Mouse (Mus musculus): Measurements from ENCODE around the gene Akap7. TPM values are rescaled to one million over a fixed set of nuclear protein-coding genes. Genes with fewer than 3 reads are reported as not detected.

The Akap7 gene
- total RNA-seq, 2 experiments from 2014 or later: 48.2 to 49.9 TPM

DNA sequence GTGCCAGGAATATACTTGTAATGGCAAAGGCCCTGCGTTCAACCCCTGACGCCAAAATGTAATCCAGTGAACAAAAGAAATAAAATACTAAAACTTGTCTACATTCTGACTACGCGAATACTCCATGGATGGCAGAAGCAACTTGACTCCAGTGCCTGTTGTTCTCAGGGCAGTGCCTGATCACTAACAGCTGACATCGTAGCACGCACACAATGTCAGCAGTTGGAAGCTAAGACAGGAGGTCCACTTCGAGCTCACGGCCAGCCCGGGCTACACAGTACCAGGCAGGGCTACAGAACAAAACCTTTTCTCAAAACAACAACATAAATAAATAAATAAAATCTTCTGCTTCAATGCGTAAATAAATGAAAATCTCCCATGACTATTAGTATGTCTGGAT is 46.9 kb downstream of the Akap7 start:
- no peak for DNase-seq (ENCODE audit: low spot score in 2 of 2)

DNA sequence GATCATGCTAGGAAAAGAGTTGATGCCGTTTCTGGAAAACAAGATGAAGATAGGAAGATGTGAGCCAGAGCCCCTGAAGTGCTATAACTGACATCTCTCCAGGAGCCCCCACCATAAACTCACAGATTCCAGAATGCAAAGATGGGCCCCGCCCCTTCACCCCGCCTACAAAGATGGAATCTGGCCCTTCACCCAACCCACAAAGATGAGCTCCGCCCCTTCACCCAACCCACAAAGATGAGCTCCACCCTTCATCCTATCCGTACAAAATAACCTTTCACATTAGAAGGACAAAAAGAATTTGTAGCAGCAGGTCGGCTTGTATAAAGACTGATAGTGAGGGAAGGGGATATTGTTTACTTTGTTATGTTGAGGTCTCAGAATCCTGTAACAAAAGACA is 49.5 kb downstream of the Akap7 start:
- DNase-seq (ENCODE audit: low spot score in 2 of 2): no peak

DNA sequence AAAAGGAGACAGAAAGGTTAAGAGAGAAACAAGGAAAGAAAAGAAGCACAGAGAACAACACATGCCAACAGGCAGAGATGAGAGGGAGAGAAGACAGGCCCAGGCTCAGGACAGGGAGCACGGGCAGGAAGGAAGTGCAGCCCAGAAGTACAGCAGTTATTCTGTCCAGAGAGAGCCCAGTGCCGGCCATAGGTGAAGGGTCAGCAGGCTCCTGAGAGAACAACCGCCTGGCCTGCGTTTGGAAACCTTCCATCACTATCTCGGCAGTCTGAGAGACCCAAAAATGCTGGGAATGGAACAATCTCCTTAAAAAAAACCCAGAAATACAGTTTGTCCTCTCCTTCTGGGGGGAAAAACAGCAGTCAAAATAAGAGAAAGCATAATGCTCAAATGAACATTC is 50.2 kb downstream of the Akap7 start:
- DNase-seq (ENCODE audit: low spot score in 2 of 2): no peak

DNA sequence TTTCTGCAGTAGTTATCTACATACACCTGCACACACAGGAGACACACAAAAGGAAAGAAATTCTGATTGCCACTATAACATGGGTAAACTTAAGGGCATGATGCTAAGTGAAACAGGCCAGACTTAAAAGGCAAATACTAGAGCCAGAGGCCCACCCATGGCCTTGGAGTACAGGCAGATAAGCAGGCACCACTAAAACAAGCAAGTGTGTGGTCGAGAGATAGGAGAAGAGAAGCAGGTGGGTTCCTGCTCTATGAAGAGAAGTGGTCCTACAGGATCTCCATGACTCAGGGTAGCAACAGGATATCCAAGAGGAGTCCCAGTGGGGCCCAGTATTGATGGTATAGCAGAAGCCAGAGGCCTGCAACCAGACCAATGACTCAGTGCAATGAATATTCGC is 54.2 kb downstream of the Akap7 start:
- DNase-seq (ENCODE audit: low spot score in 2 of 2): no peak

DNA sequence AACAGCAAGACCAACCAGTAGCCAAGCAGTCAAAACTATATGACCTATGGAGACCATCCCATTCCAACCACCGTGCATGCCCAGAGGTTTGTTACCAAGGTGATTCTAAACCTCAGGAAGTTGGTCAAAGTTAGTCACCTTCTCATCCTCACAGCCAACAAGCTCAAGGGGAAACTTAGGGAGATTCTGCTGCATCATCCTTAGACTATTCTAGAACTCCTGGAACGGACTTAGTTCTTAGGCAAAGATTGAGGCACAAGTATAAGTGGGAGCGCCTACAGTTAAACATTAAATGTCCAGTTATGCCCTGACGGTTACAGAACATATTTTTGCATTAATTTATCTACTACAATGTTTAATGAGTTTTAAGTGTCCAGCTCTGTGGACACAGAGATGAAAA is 54.7 kb downstream of the Akap7 start:
- DNase-seq (ENCODE audit: low spot score in 2 of 2): no peak

DNA sequence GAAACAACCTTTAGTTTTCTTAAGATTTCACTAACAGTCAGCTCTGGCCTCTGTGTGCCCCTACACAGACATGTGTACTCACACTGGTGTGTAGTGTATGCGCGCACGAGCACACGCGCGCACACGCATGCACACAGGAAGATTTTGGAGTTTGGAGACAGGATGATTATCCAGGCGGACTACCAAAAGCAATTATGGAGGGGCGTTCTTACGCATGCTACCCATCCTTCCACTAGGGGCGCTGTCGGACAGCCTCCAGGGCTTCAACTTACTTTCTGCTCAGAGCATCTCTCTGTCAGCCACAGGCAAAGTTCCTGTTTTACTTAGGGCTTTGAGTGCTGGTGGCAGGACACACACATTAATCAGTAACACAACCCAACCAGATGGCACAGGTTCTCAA is 57.6 kb downstream of the Akap7 start:
- DNase-seq (ENCODE audit: low spot score in 2 of 2): peak; percentile 41 to 50

DNA sequence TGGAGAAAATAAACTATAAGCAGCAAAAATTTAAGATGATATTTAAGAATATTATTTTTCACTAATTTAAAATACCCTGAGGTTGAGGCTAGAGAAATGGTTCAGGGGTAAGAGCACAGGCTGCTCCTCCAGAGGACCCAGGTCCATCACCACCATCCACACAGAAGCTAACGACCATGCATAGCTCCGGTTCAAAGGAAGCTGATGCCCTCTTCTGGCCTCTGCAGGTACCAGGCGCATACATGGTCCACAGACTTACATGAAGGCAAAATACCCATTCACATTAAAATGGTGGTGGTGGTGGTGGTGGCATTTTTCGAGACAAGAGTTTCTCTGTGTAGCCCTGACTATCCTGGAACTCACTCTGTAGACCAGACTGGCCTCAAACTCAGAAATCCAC is 61.5 kb downstream of the Akap7 start:
- DNase-seq (ENCODE audit: low spot score in 2 of 2): no peak

DNA sequence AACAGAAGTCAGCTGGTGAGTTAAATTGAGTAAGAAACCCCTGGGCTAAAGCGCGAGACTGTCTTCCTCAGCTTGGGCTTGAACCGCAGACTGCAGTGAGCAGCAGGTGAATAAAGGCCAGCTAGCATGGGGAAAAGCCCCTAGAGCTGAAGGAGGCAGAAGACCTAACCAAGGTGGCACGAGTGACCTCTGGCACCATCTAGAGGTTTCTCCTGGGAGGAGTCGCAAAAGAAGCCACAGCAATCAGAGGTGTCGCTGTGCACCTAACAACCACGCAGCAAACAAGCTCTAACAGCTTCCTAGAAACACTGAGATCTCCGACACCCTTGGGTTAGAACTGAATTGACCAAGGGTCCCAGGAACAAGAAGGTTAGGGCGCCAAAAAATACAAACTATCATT is 68.5 kb downstream of the Akap7 start:
- peak in 1 of 2 experiments; percentile 29 for DNase-seq (ENCODE audit: low spot score in 2 of 2)

DNA sequence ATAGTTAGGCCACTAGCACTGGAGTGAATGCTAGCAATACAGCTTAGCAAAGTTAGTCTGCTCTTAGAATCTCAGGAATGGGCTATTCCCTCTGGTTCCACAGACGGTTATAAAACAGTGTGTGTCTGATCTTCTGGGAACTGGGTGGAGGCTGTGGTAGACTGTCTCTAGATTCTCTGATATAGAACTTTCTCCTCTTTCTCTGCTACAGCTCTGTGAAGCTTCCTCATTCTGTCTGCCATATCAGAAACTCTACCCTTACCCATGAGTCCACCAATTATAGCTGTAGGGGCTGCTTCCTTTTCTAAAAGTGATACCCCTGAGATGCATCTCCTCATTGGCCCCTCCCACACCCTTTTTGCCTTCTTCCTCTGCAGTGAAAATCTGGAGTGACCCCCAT is 73.6 kb downstream of the Akap7 start:
- DNase-seq (ENCODE audit: low spot score in 2 of 2): no peak

DNA sequence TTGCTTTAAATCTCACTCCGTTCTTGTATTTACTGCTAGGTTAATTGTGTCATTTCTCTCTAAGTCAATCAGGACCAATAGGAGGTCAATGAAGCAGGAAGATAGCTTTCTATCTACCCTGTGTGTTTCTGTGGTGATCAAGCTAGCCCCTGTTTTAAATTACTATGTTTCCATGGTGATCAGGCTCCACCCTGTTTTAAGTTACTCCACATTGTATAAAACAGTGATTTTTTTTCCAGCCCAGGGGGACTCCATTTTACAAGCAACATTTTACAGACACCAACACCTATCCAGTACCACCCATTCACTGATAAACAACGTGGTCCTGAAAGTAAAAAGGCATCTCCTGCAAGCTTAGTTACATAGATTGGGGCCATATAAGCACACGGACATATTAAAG is 75.0 kb downstream of the Akap7 start:
- DNase-seq (ENCODE audit: low spot score in 2 of 2): no peak

DNA sequence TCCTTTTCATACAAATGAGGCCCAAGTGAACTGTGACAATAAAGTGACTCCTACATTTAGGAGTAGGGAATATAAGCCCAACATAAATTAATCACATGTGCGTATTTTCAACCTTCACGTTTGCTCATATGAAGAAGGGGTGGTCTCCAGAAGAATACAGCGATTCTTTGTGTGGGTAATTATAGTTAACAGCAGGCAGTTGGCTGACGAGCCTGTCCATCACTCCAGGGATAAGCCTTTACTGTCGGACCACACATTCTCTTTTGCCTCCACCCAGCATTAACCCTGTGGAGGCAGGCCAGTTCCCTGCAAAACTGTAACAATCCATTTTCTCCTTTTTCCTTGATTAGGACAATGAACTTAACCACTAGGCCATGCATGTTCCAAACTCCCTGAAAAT is 76.3 kb downstream of the Akap7 start:
- no peak for DNase-seq (ENCODE audit: low spot score in 2 of 2)

DNA sequence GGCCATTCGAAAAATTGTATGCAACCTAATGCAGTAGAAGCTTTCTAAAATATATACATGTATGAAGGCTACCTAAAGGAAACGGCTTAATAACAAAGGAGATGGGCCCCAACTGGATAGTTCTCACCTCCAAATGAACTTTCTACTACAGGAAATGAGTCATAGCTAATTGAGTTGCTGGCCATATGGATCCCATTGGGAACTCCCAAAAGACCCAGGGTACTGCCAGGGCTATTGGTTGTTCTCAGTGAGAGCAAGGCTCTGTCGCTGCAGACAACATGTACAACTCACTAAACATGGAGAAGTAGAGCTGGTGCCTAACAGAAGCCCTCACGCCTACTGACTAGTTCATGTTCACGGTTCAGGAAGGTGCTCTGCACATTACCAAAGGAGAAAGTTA is 83.3 kb downstream of the Akap7 start:
- no peak for DNase-seq (ENCODE audit: low spot score in 2 of 2)

DNA sequence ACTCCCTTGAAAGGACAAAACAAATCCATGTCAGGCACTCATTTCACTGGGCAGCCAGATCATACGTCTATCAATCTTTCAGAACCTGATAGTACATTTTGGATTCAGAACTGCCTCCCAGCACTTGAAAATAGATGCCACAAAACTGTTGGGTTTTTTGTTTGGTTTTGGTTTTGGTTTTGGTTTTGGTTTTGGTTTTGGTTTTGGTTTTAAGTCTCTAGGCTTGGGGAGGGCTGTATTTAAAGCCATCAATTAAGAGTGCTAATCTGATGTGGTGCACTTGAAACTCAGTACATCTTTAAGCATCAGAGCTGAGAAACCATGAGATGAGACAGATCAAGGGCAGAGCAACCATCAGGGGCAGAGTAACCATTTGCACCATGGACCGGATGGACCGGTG is 86.9 kb downstream of the Akap7 start:
- DNase-seq (ENCODE audit: low spot score in 2 of 2): no peak

DNA sequence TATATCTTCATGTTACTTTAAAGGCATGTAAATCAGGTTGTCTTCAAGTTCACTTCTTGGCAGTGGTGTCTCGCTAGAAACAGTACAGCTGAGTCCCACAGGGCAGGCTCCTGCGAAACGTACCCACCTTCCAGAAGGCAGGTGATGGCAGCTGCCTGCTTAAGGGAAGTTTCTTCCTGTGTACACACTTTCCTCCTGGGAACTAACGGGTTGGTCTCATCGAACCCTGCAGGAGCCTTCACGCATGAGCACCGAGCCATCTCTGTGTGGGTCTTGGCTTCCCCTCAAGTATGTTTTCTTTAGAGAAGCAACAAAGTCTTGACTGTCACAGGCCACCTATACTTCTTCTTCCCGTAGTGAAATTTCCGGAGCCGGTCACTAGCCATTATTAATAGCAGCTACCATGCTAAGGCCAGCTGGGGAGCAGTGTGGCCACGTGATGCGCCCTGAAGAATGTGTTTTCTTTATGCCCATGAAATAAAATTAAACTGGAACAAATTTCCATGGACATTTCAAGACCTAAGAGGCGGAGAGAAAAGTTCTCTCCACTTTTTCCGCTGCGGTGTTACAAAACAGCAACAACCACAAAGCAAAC is 87.7 kb downstream of the Akap7 start:
- DNase-seq (ENCODE audit: low spot score in 2 of 2): no peak

DNA sequence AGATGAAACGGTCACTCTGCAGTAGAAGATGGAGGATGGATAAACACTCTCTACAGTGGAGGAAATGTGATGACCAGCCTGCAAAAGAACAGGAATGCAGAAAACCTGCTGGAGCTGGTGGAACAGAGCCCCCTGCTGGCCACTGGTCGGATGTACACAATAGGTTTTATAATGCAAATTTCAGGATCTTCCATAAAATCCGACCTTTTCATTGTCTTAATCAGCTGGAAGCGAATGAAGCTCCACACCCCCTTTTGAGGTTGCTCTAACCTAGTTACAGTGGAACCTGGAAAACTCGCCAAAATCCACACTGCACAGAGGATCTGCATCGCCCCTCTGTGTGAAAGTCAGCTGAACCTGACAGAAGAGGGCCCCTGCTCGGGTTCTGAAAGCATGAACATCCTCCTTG is 88.4 kb downstream of the Akap7 start:
- DNase-seq (ENCODE audit: low spot score in 2 of 2): peak; percentile 71 to 81

DNA sequence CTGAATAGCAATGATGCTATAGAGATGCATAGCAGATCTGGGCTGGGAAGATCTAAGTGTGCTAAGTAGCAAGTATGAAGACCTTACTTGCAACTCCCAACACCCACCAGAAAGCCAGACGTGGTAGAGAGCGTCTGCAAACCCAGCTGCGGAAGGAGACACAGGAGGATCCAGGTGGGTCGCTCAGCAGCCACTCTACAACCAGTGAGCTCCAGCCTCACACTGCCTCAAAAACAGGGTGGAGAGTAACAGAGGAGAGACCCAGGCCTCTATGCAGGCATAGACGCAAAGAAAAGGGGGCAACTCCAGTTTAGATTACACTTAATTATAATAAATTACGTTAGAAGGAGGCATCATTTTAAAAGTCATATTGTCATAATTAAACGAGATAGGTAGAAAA is 88.9 kb downstream of the Akap7 start:
- DNase-seq (ENCODE audit: low spot score in 2 of 2): no peak

DNA sequence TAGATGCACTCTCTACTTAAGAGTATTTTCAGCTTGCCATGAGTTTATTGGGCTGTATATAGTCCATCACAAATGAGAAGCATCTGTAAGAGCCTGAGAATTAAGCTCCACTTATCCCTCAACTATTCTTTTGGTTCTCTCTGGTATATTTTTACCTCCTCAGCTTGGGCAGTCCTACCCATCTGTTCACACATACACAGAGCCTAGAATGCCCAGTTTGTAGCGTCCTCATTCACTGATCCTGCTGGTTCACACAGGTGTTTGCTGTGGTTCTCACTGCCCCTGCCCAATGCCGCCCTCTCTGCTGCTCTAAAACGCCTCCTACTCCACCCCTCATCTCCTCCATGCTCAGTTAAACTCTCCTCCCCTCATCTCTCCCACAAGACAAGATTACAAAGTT is 91.7 kb downstream of the Akap7 start:
- DNase-seq (ENCODE audit: low spot score in 2 of 2): no peak

DNA sequence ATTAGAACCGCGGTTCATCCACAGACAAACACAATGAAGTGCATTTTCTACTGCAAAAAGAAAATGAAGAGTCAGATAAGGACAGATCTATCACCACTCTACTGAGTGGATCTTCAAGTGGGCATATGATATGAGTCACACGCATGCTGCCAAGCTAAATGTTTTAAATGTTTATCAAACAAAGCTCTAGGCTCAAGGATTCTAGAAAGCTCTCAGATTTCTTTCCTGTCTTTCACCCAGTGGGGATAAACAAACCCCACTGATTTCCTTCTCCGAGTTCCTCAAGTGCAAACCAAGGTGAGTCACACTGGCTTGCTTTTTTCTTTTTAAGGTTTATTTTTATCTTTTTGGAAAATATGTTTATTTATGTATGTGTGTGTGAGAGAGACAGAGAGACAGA is 94.0 kb downstream of the Akap7 start:
- DNase-seq (ENCODE audit: low spot score in 2 of 2): no peak

DNA sequence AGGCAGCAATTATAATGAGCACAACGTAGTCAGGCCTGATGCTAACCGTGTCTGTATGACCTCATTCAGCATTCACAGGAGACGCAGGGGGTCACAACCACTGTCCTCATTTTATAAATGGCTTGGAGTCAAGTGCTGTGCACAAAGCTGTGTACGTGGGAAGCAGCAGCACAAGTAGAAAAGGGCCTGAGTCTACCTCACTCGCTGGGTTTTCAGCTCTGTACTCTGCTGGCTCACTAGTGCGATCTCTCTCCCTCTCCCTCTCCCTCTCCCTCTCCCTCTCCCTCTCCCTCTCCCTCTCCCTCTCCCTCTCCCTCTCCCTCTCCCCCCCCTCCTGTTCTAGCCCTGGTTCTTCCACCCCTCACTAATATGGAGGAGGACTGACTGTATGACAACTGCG is 99.1 kb downstream of the Akap7 start:
- DNase-seq (ENCODE audit: low spot score in 2 of 2): no peak

DNA sequence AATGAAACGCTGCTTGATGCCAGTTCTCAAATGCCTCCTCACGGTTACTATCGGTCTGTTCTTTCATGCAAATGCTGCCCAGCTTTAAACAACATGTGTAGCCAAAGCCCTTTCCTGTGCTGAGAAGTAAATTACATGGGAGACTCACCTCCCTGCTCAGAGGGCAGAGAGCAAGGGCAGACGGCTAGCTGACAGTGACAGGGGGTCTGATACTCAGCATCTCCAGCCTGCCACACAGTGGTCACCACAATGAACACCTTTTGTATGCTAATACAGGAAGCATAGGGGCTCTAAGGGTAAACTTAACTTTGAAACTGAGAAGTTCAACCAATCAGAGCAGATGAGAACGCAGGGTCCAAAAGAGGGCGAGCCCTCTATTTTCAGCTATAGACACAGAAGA is 99.8 kb downstream of the Akap7 start:
- DNase-seq (ENCODE audit: low spot score in 2 of 2): no peak

DNA sequence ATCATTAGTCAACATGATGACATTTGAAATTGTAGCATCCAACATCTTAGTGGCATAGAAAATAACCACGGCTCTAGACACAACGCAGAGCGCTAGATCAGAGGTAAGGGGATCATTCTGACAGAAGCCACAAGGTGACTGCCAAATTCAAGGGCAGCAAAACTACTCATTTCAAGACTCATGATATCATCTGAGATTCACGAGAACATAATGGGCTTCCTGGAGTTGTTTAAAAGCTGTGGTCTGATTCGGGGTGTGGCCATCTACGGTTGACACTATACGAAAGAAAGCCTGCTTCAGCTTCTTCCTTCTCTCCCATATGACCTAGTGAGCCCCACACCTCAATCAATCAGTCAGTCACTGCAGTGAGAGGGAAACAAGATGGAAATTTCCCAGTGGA is 107.0 kb downstream of the Akap7 start:
- DNase-seq (ENCODE audit: low spot score in 2 of 2): no peak

DNA sequence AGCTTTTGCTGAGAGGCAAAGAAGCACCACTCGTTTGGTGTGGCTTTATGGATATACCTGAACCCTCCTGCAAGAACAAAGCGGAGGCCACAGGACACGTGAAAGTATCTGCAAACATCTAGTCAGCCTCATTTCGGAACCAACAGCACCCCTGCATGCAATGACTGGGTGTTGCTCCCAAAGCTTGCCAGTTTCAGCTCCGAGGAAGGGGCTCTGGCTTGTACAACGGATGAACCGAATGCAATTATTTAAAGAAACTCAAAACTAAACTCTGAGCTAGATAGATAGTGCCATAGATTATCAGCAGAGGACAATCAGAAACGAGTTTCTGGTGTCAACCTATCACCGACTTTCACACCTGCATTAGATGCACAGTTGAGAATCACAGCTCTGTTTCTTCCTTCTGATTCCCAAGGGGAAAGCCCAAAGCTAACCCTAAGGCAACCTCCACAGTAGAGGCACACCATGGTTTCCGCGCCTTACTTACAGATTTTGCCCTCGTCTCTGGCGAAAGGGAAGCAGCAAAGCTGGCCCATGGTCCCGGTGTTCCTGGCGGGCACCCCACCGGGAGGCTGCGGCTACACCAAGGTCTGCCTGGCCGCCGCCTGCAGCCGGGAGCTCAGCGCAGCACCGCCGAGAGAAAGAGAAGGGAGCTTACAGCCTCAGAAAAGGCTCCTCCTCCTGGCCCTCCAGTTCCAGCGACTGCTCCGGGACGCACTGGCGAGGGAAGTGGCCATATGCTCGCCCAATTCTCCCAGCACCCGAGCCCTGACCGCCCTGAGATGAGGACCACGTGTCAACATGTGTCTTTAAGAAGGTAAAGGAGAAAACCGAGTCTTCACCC is 107.9 kb downstream of the Akap7 start:
- peak; percentile 69 to 71 for DNase-seq (ENCODE audit: low spot score in 2 of 2)

DNA sequence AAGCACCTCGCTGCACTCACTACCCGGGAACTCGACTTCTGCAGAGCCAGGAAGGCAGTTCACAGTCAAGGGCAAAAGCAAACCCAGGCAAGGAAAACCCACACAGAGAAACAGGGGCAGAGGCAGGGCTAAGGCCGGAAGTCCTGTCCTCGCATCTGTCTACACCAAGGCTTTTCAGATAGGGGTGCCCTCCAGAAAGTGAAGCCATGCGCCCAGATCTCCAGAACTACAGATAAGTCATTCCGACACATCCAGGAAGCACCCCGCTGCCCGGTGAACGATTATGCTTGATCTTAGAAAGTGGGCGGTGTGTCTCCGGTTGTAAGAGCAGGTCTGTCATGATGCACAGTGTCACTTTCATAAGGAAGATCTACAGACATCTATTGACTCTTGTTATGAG is 109.1 kb downstream of the Akap7 start:
- DNase-seq (ENCODE audit: low spot score in 2 of 2): peak in 1 of 2 experiments; percentile 20

All from layer of hippocampus, postnatal 14 days (tissue).